Mouse (Mus musculus) embryonic facial prominence, embryonic 12.5 days (tissue): ENCODE measurements around the gene Fam71f2. TPM values are rescaled to one million over a fixed set of nuclear protein-coding genes. Genes with fewer than 3 reads are reported as not detected.

Experiments used
- ATAC-seq: fragments of 200-750 bp; cut with Nextera tagmentation; 2 replicates; pipeline ENCODE4 v1.8.0; 2017; ENCODE audit not compliant: insufficient number of reproducible peaks, insufficient read depth, low FRiP score, low TSS enrichment
- H3K27ac ChIP-seq: fragments of 300-500 bp; sonication (generic); 2 replicates; pipeline ENCODE4 v1.5.1; 2016; ENCODE audit warnings: mild to moderate bottlenecking
- H3K27me3 ChIP-seq: fragments of 300-500 bp; sonication (generic); 2 replicates; pipeline ENCODE4 v1.6.1; 2016; ENCODE audit warnings: mild to moderate bottlenecking, moderate library complexity
- H3K36me3 ChIP-seq: fragments of 300-500 bp; sonication (generic); 2 replicates; pipeline ENCODE4 v1.6.1; 2016; ENCODE audit warnings: mild to moderate bottlenecking
- H3K4me1 ChIP-seq: fragments of 300-500 bp; sonication (generic); 2 replicates; pipeline ENCODE4 v1.6.1; 2016
- H3K4me2 ChIP-seq: fragments of 300-500 bp; sonication (generic); replicated peaks from 2 replicates; pipeline ENCODE4 v1.6.1; 2016; ENCODE audit warnings: mild to moderate bottlenecking, moderate library complexity
- H3K4me3 ChIP-seq: fragments of 300-500 bp; sonication (generic); 2 replicates; pipeline ENCODE4 v1.5.1; 2016; ENCODE audit warnings: mild to moderate bottlenecking
- H3K9ac ChIP-seq: fragments of 300-500 bp; sonication (generic); 2 replicates; pipeline ENCODE4 v1.6.1; 2016; ENCODE audit warnings: mild to moderate bottlenecking, moderate library complexity
- H3K9me3 ChIP-seq: fragments of 300-500 bp; sonication (generic); 2 replicates; pipeline ENCODE4 v1.6.1; 2016; ENCODE audit warnings: mild to moderate bottlenecking, moderate library complexity
- WGBS: fragments of 180-500 bp; shearing (Covaris S2); methylation state at CpG from one replicate; pipeline ENCODE4 v1.1.7; 2016; 5-methylcytosine and 5-hydroxymethylcytosine counted together
- polyA plus RNA-seq: library from polyadenylated mRNA; unstranded; fragments of >200 nt; fragmentation: Nextera tagmentation; extraction: Ambion mirVana; gene quantifications from 2 replicates; pipeline ENCODE4 v1.2.1, GENCODE M21; 2016

The Fam71f2 gene
- polyA plus RNA-seq, 1 experiment from 2014 or later, result 0.27 TPM

DNA sequence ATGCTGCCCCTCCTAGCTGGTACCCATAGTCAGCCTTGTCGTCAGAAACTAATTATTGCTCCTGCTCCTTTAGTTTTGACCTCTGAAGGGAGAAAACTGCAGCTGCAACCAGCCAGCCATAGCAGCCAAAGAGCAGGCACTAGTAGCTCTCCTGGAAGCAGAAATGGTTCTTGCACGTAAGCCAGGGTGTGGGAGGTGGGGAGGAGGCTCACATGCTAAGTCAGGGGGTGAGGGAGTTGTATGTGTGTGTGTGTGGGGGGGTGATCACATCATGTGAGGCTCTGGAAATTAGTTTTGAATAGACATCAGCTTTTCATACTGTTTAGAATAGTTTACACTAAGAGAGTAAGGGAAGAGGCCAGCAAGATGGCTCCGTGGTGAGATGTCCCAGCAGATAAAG is 38.5 kb downstream of the Fam71f2 start:
- H3K4me1 ChIP-seq, result no peaks in the 10 kb centered on the region
- H3K27me3 ChIP-seq, result no peaks in the 10 kb centered on the region
- WGBS, result 61% methylated on average over 3 of the region's 3 CpGs
- H3K9me3 ChIP-seq, result no peaks in the 10 kb centered on the region
- H3K9ac ChIP-seq, result no peak overlapping the region
- no peak overlapping the region for H3K27ac ChIP-seq
- H3K4me2 ChIP-seq, result no peak overlapping the region
- H3K4me3 ChIP-seq, result no peak overlapping the region
- ATAC-seq, result no peak
- H3K36me3 ChIP-seq, result no peaks in the 10 kb centered on the region

DNA sequence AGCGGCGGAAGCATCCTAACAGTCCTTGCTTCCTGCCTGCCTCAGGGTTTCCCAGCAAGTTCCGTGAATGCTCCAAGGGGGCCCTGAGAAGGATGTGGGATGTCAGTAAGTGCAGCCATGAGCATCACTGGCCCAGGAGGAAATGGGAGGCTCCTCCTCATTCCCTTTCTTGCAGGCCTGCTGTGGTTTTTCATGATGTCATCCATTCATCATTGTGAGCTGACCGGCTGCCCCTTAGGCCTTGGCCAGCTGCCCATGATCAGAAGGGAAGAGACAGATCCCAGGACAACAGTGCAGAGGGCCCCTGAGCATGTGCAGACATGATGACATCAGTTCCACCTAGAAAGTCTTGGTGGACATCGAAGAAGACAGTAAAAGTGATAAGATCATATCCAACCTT is 39.5 kb downstream of the Fam71f2 start, which contains the start of gene Fam71f1:
Fam71f1 (plus strand) TSS at position 262 of the 400 bp plus-strand sequence.
- H3K9me3 ChIP-seq, result no peaks in the 10 kb centered on the region
- H3K4me2 ChIP-seq, result no peak within 1 kb of the TSS
- no peaks in the 10 kb centered on the region for H3K27me3 ChIP-seq
- no peak within 1 kb of the TSS for H3K27ac ChIP-seq
- no peaks in the 10 kb centered on the region for H3K4me1 ChIP-seq
- 55% methylated on average over 5 of the region's 5 CpGs for WGBS
- no peak within 1 kb of the TSS for H3K9ac ChIP-seq
- no peaks in the 10 kb centered on the region for H3K36me3 ChIP-seq
- H3K4me3 ChIP-seq, result no peak within 1 kb of the TSS
- no peak for ATAC-seq

GRCm38 (mm10) chr6:29321586-29321985 is 42.2 kb downstream of the Fam71f2 start:
- Histone ChIP-seq H3K36me3 (no peaks in the 10 kb centered on the region), H3K9me3 (no peaks in the 10 kb centered on the region), H3K4me2 (no peak overlapping the region), H3K4me1 (no peaks in the 10 kb centered on the region), H3K27ac (no peak overlapping the region), H3K27me3 (no peaks in the 10 kb centered on the region), H3K4me3 (no peak overlapping the region), H3K9ac (no peak overlapping the region)
- ATAC-seq, result no peak
- 72% methylated on average over 6 of the region's 6 CpGs for WGBS

DNA sequence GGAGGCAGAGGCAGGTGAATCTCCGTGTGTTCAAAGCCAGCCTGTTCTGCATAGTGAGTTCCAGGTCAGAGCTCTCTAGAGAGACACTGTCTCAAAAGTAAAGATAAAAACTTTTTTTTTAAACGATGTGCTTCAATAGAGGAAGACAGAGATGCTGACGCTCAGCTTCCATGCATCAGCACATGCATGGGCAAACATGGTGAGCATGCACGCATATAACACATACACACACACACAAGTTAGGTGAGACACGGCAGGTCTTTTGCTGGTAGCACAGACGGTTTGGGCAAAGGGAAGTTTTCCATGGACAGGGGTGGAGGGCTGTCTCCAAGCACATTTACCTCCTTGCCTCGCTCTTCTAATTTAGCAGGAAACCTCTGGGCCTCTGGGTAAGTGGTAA is 42.8 kb downstream of the Fam71f2 start:
- no peaks in the 10 kb centered on the region for H3K4me1 ChIP-seq
- H3K4me3 ChIP-seq, result no peak overlapping the region
- 89% methylated on average over 7 of the region's 7 CpGs for WGBS
- H3K27ac ChIP-seq, result no peak overlapping the region
- no peak for ATAC-seq
- H3K4me2 ChIP-seq, result no peak overlapping the region
- no peaks in the 10 kb centered on the region for H3K9me3 ChIP-seq
- no peaks in the 10 kb centered on the region for H3K36me3 ChIP-seq
- no peak overlapping the region for H3K9ac ChIP-seq
- H3K27me3 ChIP-seq, result no peaks in the 10 kb centered on the region

DNA sequence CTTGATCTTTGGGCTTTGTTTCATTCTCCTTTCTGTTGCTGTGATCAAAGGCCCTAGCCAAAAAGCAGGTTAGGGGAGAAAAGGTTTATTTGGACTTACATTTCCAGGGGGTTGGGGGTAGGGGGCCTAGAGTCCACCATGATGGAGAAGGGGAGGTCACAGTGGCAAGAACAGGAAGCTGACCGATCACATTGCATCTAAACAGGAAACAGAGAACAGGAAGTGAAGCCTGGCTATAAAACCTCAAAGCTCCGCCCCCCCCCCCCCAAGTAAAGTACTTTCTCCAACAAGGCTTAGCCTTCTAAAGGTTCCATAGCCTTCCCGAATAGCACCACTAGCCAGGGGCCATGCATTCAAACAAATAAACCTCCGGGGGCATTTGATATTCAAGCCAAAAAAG is 43.3 kb downstream of the Fam71f2 start:
- Histone ChIP-seq H3K36me3 (no peaks in the 10 kb centered on the region), H3K4me3 (no peak overlapping the region), H3K9ac (no peak overlapping the region), H3K4me2 (no peak overlapping the region), H3K4me1 (no peaks in the 10 kb centered on the region), H3K27ac (no peak overlapping the region), H3K27me3 (no peaks in the 10 kb centered on the region), H3K9me3 (no peaks in the 10 kb centered on the region)
- 76% methylated on average over 4 of the region's 4 CpGs for WGBS
- no peak for ATAC-seq

DNA sequence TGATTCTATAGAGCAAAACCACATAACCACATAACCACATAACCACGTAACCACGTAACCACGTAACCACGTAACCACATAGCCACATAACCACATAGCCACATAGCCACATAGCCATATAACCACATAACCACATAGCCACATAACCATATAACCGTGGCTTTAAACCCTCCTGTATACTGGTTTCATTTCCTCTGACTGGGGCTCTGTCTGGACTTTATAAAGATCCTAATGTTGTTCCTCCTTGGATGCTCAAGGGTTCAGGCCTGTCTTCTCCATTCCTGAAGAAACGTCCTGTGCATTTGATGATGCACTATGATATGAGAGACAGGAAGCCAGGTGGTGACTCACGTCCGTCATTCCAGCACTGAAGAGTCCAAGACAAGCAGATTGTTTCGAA is 47.6 kb downstream of the Fam71f2 start:
- H3K4me2 ChIP-seq, result no peak overlapping the region
- no peak overlapping the region for H3K4me3 ChIP-seq
- no peak overlapping the region for H3K9ac ChIP-seq
- H3K4me1 ChIP-seq, result no peaks in the 10 kb centered on the region
- no peaks in the 10 kb centered on the region for H3K9me3 ChIP-seq
- no peaks in the 10 kb centered on the region for H3K36me3 ChIP-seq
- no peak for ATAC-seq
- 84% methylated on average over 9 of the region's 9 CpGs for WGBS
- H3K27ac ChIP-seq, result no peak overlapping the region
- no peaks in the 10 kb centered on the region for H3K27me3 ChIP-seq

GRCm38 (mm10) chr6:29329514-29329913 is 50.1 kb downstream of the Fam71f2 start:
- Histone ChIP-seq H3K9me3 (no peaks in the 10 kb centered on the region), H3K27ac (no peak overlapping the region), H3K4me1 (no peaks in the 10 kb centered on the region), H3K4me3 (no peak overlapping the region), H3K4me2 (no peak overlapping the region), H3K9ac (no peak overlapping the region), H3K27me3 (no peaks in the 10 kb centered on the region), H3K36me3 (no peaks in the 10 kb centered on the region)
- 60% methylated on average over 4 of the region's 4 CpGs for WGBS
- ATAC-seq, result no peak

Other genes starting within 250 kb of the Fam71f2 start
- not detected in 2 replicates for gene Lep, start 219.4 kb upstream of the Fam71f2 start, polyA plus RNA-seq
- 54.9 and 57.4 TPM in 2 replicates for gene Rbm28, start 114.6 kb upstream of the Fam71f2 start, polyA plus RNA-seq
- 1.5 and 1.8 TPM in 2 replicates for gene Prrt4, start 100.0 kb upstream of the Fam71f2 start, polyA plus RNA-seq
- 34.6 and 38.1 TPM in 2 replicates for gene Impdh1, start 63.2 kb upstream of the Fam71f2 start, polyA plus RNA-seq
- gene Hilpda, start 7.1 kb upstream of the Fam71f2 start, polyA plus RNA-seq, result 36.6 and 40.4 TPM in 2 replicates
- gene Fam71f1, start 39.5 kb downstream of the Fam71f2 start, polyA plus RNA-seq, result 0.17 and 0.31 TPM in 2 replicates
- gene Calu, start 68.5 kb downstream of the Fam71f2 start, polyA plus RNA-seq, result 314 and 332 TPM in 2 replicates
- gene Opn1sw, start 108.9 kb downstream of the Fam71f2 start, polyA plus RNA-seq, result 0.61 and 0.90 TPM in 2 replicates
- gene Ccdc136, start 116.7 kb downstream of the Fam71f2 start, polyA plus RNA-seq, result 26.6 and 26.9 TPM in 2 replicates
- gene Flnc, start 153.7 kb downstream of the Fam71f2 start, polyA plus RNA-seq, result 14.0 and 15.6 TPM in 2 replicates
- 196 and 217 TPM in 2 replicates for gene Atp6v1f, start 188.1 kb downstream of the Fam71f2 start, polyA plus RNA-seq
- gene Atp6v1fnb, start 191.8 kb downstream of the Fam71f2 start, polyA plus RNA-seq, result 0.36 and 0.41 TPM in 2 replicates
- gene Kcp, start 228.4 kb downstream of the Fam71f2 start, polyA plus RNA-seq, result 40.6 and 41.3 TPM in 2 replicates
- gene Irf5, start 247.0 kb downstream of the Fam71f2 start, polyA plus RNA-seq, result 2.7 and 3.1 TPM in 2 replicates